Comparison of ENCODE assay signal across 22 mouse cellular contexts in the genomic region with DNA sequence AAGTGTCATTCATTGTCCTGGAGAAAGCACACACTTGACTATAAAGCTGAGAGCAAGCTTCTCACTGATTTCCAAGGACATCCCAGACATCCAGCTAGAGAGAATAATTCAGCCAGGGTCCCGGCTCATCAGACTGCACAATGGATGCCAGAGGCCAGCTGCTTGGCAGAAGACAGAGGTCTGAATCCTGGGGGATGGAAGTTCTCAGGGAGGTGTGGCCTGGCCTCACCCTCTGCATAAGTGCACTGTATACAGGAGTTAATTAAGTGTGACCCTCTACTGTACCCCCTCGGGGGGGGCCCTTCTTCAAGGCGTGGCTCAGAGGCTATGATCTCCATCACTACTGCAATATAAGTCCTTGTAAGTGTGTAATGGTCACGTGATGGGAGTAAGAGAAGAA. TPM values are rescaled to one million over a fixed set of nuclear protein-coding genes. Genes with fewer than 3 reads are reported as not detected.
DNase-seq lines count a peak whose midpoint lies in the region; ATAC-seq and TF ChIP-seq lines count a peak whose summit lies in the region.
"Had no signal": no experiment of that assay in that cellular context is flagged by ENCODE, and none has a peak within 500 bp of the region (broad histone marks: within the 10 kb centered on the region; RNA-seq: fewer than 3 reads in every experiment).

No protein-coding gene starts in this region.

- peak; percentile 38 for DNase-seq in gastrocnemius, postnatal 10 days
- DNase-seq in gastrocnemius, adult 18-20 months (ENCODE audit: low spot score) = no peak
- no peak for DNase-seq in heart, adult 18-20 months
- no peak for DNase-seq in kidney, postnatal 25 days
- no peak for DNase-seq in CH12.LX (ENCODE audit: extremely low read depth)
- DNase-seq: adrenal gland, postnatal 25 days; cerebellum, adult 11 months; cerebellum, postnatal 10 days; forebrain, postnatal 0 days; kidney, postnatal 14 days; lung, postnatal 4 days; right cerebral cortex, postnatal 4 days; thymus, postnatal 25 days had no signal

- no peak overlapping the region; the same call in 1 of the 2 replicates for H3K4me2 ChIP-seq in heart, embryonic 13.5 days
- H3K4me2 ChIP-seq in kidney, embryonic 16.5 days (replicated peaks; ENCODE audit: low read depth, low read length) = no peak overlapping the region
- no peak overlapping the region for H3K4me2 ChIP-seq in CH12.LX (ENCODE audit: insufficient read depth, low read depth, poor library complexity, severe bottlenecking)
- H3K4me2 ChIP-seq: hindbrain, embryonic 12.5 days; intestine, embryonic 15.5 days; lung, embryonic 15.5 days; midbrain, embryonic 12.5 days had no signal

- no peak for ATAC-seq in heart, embryonic 13.5 days (ENCODE audit: extremely low read depth, insufficient number of reproducible peaks, low FRiP score, low TSS enrichment)
- 0 out of 2 replicates have a peak, but pooled peaks have one; percentile 41 for ATAC-seq in kidney, embryonic 16.5 days (ENCODE audit: low FRiP score, low TSS enrichment)
- no peak for ATAC-seq in megakaryocyte-erythroid progenitor cell, adult 5-6 weeks (replicated peaks; ENCODE audit: low FRiP score, low TSS enrichment, poor library complexity, severe bottlenecking)
- ATAC-seq: forebrain, postnatal 0 days; intestine, embryonic 15.5 days had no signal

- TF ChIP-seq CTCF in CH12.LX (conservative IDR thresholded peaks at IDR 0.05 in 1 of 2, IDR thresholded peaks at IDR 0.05 in 1 of 2; ENCODE audit: low read depth in 2 of 2, low read length in 2 of 2) = no peak

- TF ChIP-seq POLR2A in CH12.LX (IDR thresholded peaks at IDR 0.05; ENCODE audit: low read depth, low read length) = no peak

- TF ChIP-seq RAD21 in CH12.LX (IDR thresholded peaks at IDR 0.05; ENCODE audit: low read depth, low read length) = no peak

- peaks cover 43% of the 10 kb centered on the region for H3K4me1 ChIP-seq in heart, embryonic 13.5 days
- H3K4me1 ChIP-seq in kidney, embryonic 16.5 days (ENCODE audit: insufficient read depth, low read length) = peaks cover 15% of the 10 kb centered on the region
- peaks cover 0 to 21% of the 10 kb centered on the region in 2 experiments; a peak in 2 of 4 replicates for H3K4me1 ChIP-seq in CH12.LX (ENCODE audit: control insufficient read depth in 1 of 2, insufficient read depth in 2 of 2)
- H3K4me1 ChIP-seq: lung, embryonic 15.5 days had no signal

- peak overlapping the region; percentile 52 for H3K9ac ChIP-seq in heart, embryonic 13.5 days
- no peak overlapping the region for H3K9ac ChIP-seq in kidney, embryonic 16.5 days (replicated peaks; ENCODE audit: low read length)
- no peak overlapping the region for H3K9ac ChIP-seq in CH12.LX (ENCODE audit: insufficient read depth, low read depth)
- H3K9ac ChIP-seq: forebrain, postnatal 0 days; hindbrain, embryonic 12.5 days; intestine, embryonic 15.5 days; liver, embryonic 14.5 days; lung, embryonic 15.5 days; midbrain, embryonic 12.5 days had no signal

- in situ Hi-C loops in CH12.LX (cut with MboI; ENCODE audit: low pct_ligation_motif_present, low pct_unique_long_range_greater_than_20kb, low sequenced_read_pairs) = no loop called here

- WGBS in heart, embryonic 13.5 days = 52% methylated on average over 4 of the region's 4 CpGs
- 40% methylated on average over 4 of the region's 4 CpGs for WGBS in kidney, embryonic 16.5 days

- no peaks in the 10 kb centered on the region for H3K79me2 ChIP-seq in CH12.LX (replicated peaks; ENCODE audit: control insufficient read depth, extremely low read depth, insufficient read depth, poor library complexity, severe bottlenecking)

- no peak for TF ChIP-seq EP300 in CH12.LX (IDR thresholded peaks at IDR 0.05; ENCODE audit: low read length)

- dilution Hi-C loops in CH12.LX (cut with MboI; ENCODE audit: extremely low pct_ligation_motif_present, extremely low pct_unique_long_range_greater_than_20kb, low sequenced_read_pairs) = no loop called here

- no peak overlapping the region for H3K4me3 ChIP-seq in heart, embryonic 13.5 days
- H3K4me3 ChIP-seq in kidney, embryonic 16.5 days (ENCODE audit: low read length) = no peak overlapping the region
- no peak overlapping the region for H3K4me3 ChIP-seq in CH12.LX (replicated peaks in 1 of 3; ENCODE audit: low read depth in 2 of 3, low read length in 2 of 3, poor library complexity in 1 of 3)
- H3K4me3 ChIP-seq: forebrain, embryonic 10.5 days; hindbrain, embryonic 12.5 days; intestine, embryonic 15.5 days; lung, embryonic 15.5 days; midbrain, embryonic 12.5 days had no signal

- H3K27me3 ChIP-seq in heart, embryonic 13.5 days (replicated peaks) = no peaks in the 10 kb centered on the region
- no peaks in the 10 kb centered on the region for H3K27me3 ChIP-seq in kidney, embryonic 16.5 days (ENCODE audit: insufficient read depth, low read length)
- H3K27me3 ChIP-seq in CH12.LX (replicated peaks) = no peaks in the 10 kb centered on the region
- H3K27me3 ChIP-seq: hindbrain, embryonic 12.5 days; intestine, embryonic 15.5 days; lung, embryonic 15.5 days; midbrain, embryonic 12.5 days had no signal

- no peaks in the 10 kb centered on the region for H3K36me3 ChIP-seq in heart, embryonic 13.5 days
- no peaks in the 10 kb centered on the region for H3K36me3 ChIP-seq in kidney, embryonic 16.5 days (ENCODE audit: insufficient read depth, low read length)
- no peaks in the 10 kb centered on the region for H3K36me3 ChIP-seq in CH12.LX (replicated peaks in 1 of 2; ENCODE audit: control insufficient read depth in 1 of 2, insufficient read depth in 1 of 2, low read length in 1 of 2)
- H3K36me3 ChIP-seq: forebrain, embryonic 10.5 days; hindbrain, embryonic 12.5 days; intestine, embryonic 15.5 days; lung, embryonic 15.5 days; midbrain, embryonic 12.5 days had no signal

- H3K9me3 ChIP-seq in heart, embryonic 13.5 days = no peaks in the 10 kb centered on the region
- no peaks in the 10 kb centered on the region for H3K9me3 ChIP-seq in kidney, embryonic 16.5 days (ENCODE audit: low read length)
- no peaks in the 10 kb centered on the region for H3K9me3 ChIP-seq in CH12.LX (replicated peaks; ENCODE audit: low read length)
- H3K9me3 ChIP-seq: forebrain, embryonic 10.5 days; hindbrain, embryonic 12.5 days; intestine, embryonic 15.5 days; lung, embryonic 15.5 days; midbrain, embryonic 12.5 days had no signal

- H3K27ac ChIP-seq in heart, embryonic 13.5 days (replicated peaks) = peak overlapping the region; percentile 91
- no peak overlapping the region for H3K27ac ChIP-seq in kidney, embryonic 16.5 days (ENCODE audit: low read length)
- no peak overlapping the region for H3K27ac ChIP-seq in CH12.LX (ENCODE audit: insufficient read depth, low read depth)
- H3K27ac ChIP-seq: forebrain, embryonic 10.5 days; hindbrain, embryonic 12.5 days; intestine, embryonic 15.5 days; liver, embryonic 14.5 days; lung, embryonic 15.5 days; midbrain, embryonic 12.5 days had no signal

TF ChIP-seq in CH12.LX, 34 proteins besides CTCF, POLR2A, EP300 and RAD21:
- peak; percentile 13; the same call in 1 of the 2 replicates for TF ChIP-seq USF1 (IDR thresholded peaks at IDR 0.05; ENCODE audit: low read depth, low read length)
- no peak for TF ChIP-seq CHD1 (IDR thresholded peaks at IDR 0.05; ENCODE audit: low read depth, low read length)

RNA-seq across cellular contexts. Expression of a gene that starts 24.2 kb away (rescaled TPM):
- under 1 TPM in 1 of 2 experiments, not detected in 1; 0.29 TPM for total RNA-seq in gastrocnemius, postnatal 10 days (2021)
- not detected for total RNA-seq in gastrocnemius, adult 18-20 months (2021)
- polyA plus RNA-seq in heart, embryonic 13.5 days (2015; fragmentation: Nextera tagmentation; extraction: Ambion mirVana) = 0.78 TPM in 1 of 2 replicates, not detected in the other
- not detected for total RNA-seq in heart, adult 18-20 months (2021)
- polyA plus RNA-seq in kidney, embryonic 16.5 days (2015; fragmentation: Nextera tagmentation; extraction: Ambion mirVana) = 4.5 and 5.1 TPM in 2 replicates
- 0.08 TPM in 1 of 2 replicates, not detected in the other for total RNA-seq in CH12.LX (2012; rRNA removed)
- total RNA-seq in CH12.LX (2014; rRNA removed) = not detected in 2 replicates
- polyA plus RNA-seq in CH12.LX (2012; ENCODE audit: insufficient read length, low read depth) = 0.11 TPM in 1 of 2 replicates, not detected in the other
- total RNA-seq in megakaryocyte-erythroid progenitor cell, adult 5-6 weeks (2014; fragmentation: Nextera tagmentation) = not detected in 2 replicates
- total RNA-seq in megakaryocyte-erythroid progenitor cell, adult 5-6 weeks (2017) = not detected in 2 replicates
- polyA plus RNA-seq: forebrain, embryonic 10.5 days; forebrain, postnatal 0 days had no signal
